Mouse (Mus musculus): ENCODE data around the gene 2310003L06Rik. TPM values are rescaled to one million over a fixed set of nuclear protein-coding genes. Genes with fewer than 3 reads are reported as not detected.

Gene 2310003L06Rik
- polyA plus RNA-seq (2012; rRNA removed), result not detected in 2 replicates

GRCm38 (mm10) chr5:87969201-87969600, at the start of gene 2310003L06Rik, which contains the start of gene Gm28434:
Gene 2310003L06Rik (plus strand): TSS chr5:87969459.
Gene Gm28434 (plus strand): TSS chr5:87969517.
- DNase-seq (ENCODE audit: low spot score), result no peak

DNA sequence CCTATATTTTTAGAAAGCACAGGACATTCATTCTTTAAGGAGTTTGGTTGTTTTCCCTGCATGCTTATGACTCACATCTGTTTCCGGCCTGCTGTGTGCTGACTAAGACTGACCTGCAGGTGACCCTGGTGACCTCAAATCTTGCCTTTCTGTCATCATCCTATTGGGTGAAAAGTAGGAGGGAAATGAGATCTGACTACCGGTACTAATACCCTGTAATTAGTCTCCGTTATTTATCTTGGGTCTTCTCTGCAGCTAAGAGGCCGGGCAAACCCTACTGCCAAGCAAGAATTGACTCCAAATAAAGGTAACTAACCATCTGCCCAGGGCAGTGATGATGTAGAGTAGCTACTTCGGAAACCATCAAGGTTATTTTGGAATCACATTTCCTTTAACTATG, 43.9 kb upstream of the 2310003L06Rik start, which contains the start of gene Csn3:
Gene Csn3 (plus strand): TSS at position 208 of the 400 bp plus-strand sequence.
- no peak for DNase-seq (ENCODE audit: low spot score)

- DNase-seq (ENCODE audit: low spot score), result no peak
These were observed 37.7 kb upstream of the 2310003L06Rik start for GRCm38 (mm10) chr5:87931603-87932002.

- DNase-seq (ENCODE audit: low spot score), result no peak
These were observed 28.5 kb upstream of the 2310003L06Rik start for GRCm38 (mm10) chr5:87940752-87941151.

DNA sequence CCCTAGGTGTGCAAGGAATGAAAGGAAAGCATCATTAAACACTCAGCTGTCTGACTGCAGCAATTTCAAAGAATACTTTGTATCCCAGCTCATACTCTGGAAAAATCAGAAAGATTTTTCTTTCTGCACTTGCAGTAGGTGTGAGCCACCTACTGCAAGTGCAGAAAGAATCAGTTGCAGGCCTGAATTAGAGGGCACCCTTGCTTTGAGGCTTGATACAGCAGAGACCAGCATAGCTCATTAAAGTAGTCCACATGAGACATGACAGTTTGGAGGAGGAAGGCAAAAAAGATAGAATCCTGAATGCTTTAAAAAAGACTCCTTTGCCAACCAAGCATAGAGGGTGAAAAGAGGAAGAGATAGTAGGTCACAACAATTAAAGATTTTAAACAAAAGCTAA, 26.7 kb upstream of the 2310003L06Rik start:
- no peak for DNase-seq (ENCODE audit: low spot score)

DNA sequence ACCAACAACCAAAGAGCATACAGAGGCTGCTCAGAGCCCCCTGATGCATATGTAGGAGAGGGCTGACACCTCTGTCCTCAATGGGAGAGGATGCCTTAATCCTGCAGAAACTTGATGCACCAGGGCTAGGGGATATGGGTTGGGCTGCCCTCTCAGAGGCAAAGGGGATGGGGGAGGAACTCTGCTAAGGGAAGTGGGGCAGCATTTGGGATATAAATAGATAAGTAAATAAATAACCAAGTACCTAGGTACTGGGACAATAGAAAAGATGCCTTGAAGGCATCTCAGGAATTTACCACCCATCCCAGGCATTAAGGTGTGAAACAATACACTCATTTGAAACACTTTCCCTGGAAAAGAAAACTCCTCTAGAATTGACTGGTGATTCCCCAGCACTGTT, 17.4 kb upstream of the 2310003L06Rik start:
- DNase-seq (ENCODE audit: low spot score), result no peak

GRCm38 (mm10) chr5:87979139-87979538, 9.9 kb downstream of the 2310003L06Rik start, which contains the start of gene Cabs1:
Gene Cabs1 (plus strand): TSS chr5:87979439.
- no peak for DNase-seq (ENCODE audit: low spot score)

DNA sequence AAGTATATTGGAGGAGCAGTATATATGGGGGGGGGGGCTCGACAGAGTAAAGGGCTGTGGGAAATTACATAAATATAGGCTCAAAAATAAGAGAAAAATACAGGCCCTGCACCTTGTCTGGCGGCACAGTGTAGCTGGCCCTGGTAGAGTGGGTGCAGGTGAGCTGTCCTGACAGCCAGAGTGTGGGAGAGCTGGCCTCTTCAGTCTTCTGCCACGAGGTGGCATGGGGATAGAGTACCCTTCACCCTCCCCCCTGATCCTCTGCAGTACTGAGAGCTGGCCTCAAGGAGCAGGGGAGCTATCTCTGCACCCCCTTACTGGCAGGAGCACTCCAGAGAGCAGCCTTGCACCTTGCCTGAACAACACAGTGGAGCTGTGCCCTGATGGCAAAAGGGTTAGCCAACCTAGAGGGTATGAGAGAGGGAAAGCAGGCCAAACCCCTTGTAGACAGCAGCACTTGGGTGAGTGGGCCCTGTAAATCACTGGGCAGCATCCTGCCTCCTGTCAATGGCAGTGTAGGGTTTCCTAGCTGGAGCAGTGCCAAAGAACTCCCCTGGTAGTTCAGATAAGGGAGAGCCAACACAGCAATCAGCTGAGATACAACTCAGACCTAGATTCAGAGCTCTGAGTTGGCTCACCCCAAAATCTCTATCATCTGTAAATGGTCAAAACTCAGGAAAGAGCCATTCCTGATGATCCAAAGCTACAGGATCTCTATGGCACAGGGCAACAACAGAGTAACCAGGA, 13.4 kb downstream of the 2310003L06Rik start:
- no peak for DNase-seq (ENCODE audit: low spot score)

GRCm38 (mm10) chr5:88002249-88002648, 33.0 kb downstream of the 2310003L06Rik start, which contains the start of gene Smr3a:
Gene Smr3a (plus strand): TSS chr5:88002549.
- no peak for DNase-seq (ENCODE audit: low spot score)

- no peak for DNase-seq (ENCODE audit: low spot score)
These were observed 36.0 kb downstream of the 2310003L06Rik start for GRCm38 (mm10) chr5:88005241-88005640.

Other genes with a start within 250 kb of the 2310003L06Rik start
- not detected in 2 replicates for gene Csn1s2a, start 194.9 kb upstream of the 2310003L06Rik start, polyA plus RNA-seq (2012; rRNA removed)
- gene Csn1s2b, start 161.4 kb upstream of the 2310003L06Rik start, polyA plus RNA-seq (2012; rRNA removed), result not detected in 2 replicates
- not detected in 2 replicates for gene Prr27, start 143.8 kb upstream of the 2310003L06Rik start, polyA plus RNA-seq (2012; rRNA removed)
- gene Odam, start 84.4 kb upstream of the 2310003L06Rik start, polyA plus RNA-seq (2012; rRNA removed), result 0.10 TPM in 1 of 2 replicates, not detected in the other
- gene Csn3, start 43.9 kb upstream of the 2310003L06Rik start, polyA plus RNA-seq (2012; rRNA removed), result not detected in 2 replicates
- gene Gm28434, start 58 bp downstream of the 2310003L06Rik start, polyA plus RNA-seq (2012; rRNA removed), result not detected in 2 replicates
- not detected in 2 replicates for gene Cabs1, start 10.0 kb downstream of the 2310003L06Rik start, polyA plus RNA-seq (2012; rRNA removed)
- not detected in 2 replicates for gene Smr3a, start 33.1 kb downstream of the 2310003L06Rik start, polyA plus RNA-seq (2012; rRNA removed)
- gene Smr2, start 117.1 kb downstream of the 2310003L06Rik start, polyA plus RNA-seq (2012; rRNA removed), result not detected in 2 replicates
- gene Gm11116, start 142.1 kb downstream of the 2310003L06Rik start, polyA plus RNA-seq (2012; rRNA removed), result not detected in 2 replicates
- gene Gm11115, start 184.6 kb downstream of the 2310003L06Rik start, polyA plus RNA-seq (2012; rRNA removed), result not detected in 2 replicates